Mouse (Mus musculus): ENCODE results near the gene Gbgt1. TPM values are rescaled to one million over a fixed set of nuclear protein-coding genes. Genes with fewer than 3 reads are reported as not detected.

Gbgt1 gene
- total RNA-seq, 1 experiment from 2014 or later = 0.76 TPM

DNA sequence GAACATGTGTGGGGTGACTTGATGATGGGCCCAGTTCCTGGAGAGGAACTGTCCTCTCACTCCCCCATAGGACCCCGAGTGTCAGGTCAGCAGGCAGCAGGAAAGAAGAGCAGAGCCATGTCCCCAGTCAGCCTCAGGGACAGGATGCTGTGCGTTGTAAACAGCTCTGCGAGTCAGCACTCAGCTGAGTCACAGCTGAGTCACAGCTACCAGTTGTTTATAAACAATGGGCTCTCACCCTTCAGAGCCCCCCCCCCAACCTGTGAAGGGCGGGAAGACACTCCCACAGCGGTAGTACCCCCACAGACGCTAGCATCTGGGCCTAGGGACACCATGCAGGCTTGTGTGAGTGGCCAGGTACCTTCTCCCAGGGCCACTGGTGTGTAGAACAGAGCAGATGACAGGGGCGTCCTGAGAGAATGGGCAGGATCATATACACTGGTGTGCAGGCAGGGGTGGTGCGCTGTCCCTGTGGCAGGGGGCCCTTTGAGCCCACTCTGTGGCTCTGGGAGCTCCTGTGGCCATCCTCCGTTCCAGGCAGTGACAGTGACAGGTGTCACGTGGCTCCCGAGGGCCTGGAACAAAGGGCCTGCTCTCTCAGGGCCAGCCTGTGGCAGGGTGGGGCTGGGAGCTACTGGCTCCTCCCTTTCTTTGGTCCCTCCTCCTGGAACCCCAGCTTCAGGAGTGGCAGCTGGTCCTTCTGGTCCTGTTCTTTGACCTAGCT is 28.7 kb downstream of the Gbgt1 start:
- no peak for ATAC-seq (replicated peaks; ENCODE audit: insufficient number of reproducible peaks, low FRiP score, low TSS enrichment, poor library complexity, severe bottlenecking)

DNA sequence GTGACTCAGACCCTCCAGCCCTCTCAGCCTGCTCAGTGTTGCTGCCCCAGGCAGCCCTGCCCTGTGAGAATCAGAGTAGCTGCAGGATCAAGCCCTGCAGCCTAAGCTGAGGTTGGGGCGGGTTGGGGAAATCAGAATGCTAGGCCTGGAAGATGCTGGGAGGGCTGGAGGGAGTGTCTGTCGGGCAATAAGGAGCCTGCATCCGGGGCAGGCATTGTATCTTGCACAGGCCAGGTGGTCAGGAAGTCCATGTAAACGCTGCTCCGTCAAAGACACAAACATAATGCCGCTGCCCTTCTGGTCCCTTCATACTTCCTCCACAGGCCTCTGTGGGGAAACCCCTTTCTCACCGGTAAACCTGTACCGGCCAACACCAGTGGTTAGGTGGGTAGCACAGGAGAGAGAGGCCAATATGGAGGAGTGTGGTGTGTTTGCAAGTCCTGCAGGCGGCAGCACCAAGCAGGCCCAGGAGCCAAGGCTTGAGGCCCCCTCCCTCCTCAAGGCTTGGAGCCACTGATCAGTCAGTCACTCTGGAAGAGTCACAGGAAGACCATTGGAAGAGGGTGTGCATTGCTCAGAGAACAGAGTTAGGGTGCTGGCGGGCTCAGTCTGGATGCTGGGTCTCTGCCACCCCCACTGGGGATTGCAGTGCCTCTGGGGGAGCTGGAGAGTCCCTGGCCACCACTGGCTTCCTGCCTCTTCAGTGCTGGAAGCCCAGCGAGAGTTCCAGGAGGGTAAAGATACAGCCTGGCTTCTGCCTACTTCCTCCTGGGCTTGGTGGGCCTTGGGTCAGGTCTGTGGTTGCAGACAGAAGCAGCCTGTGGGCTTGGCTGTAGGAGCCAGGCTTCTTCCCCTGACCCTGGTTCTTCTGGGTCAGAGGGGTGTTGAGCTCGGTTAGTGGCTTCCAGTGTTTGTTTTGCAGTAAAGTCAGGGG is 29.5 kb downstream of the Gbgt1 start:
- ATAC-seq (replicated peaks; ENCODE audit: insufficient number of reproducible peaks, low FRiP score, low TSS enrichment, poor library complexity, severe bottlenecking) = peak; percentile 33

GRCm38 (mm10) chr2:28527436-28528353 is 31.0 kb downstream of the Gbgt1 start:
- no peak for ATAC-seq (replicated peaks; ENCODE audit: insufficient number of reproducible peaks, low FRiP score, low TSS enrichment, poor library complexity, severe bottlenecking)

GRCm38 (mm10) chr2:28528354-28528730 is 31.7 kb downstream of the Gbgt1 start:
- no peak for ATAC-seq (replicated peaks; ENCODE audit: insufficient number of reproducible peaks, low FRiP score, low TSS enrichment, poor library complexity, severe bottlenecking)

DNA sequence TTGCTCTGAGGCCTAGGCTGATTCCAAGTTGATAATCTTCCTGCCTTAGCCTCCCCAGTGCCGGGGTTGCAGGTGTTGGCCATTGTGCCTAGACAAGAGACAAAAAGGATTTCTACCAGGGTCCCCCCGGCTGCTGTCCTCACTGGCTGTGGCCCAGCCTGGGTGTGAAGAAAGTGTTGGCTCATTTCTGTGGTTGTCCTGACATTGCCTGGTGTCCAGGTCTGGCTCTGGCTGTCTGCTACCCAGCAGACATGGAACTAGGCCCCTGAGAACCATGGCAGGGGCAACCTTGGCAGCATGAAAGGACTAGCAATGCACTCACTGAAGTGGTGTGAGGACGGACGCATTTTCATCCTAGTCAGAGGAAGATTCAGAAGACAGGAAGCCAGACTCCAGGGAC is 33.2 kb downstream of the Gbgt1 start:
- ATAC-seq (replicated peaks; ENCODE audit: insufficient number of reproducible peaks, low FRiP score, low TSS enrichment, poor library complexity, severe bottlenecking) = no peak

- ATAC-seq (replicated peaks; ENCODE audit: insufficient number of reproducible peaks, low FRiP score, low TSS enrichment, poor library complexity, severe bottlenecking) = no peak
Observed at GRCm38 (mm10) chr2:28530311-28530710, 33.6 kb downstream of the Gbgt1 start.

DNA sequence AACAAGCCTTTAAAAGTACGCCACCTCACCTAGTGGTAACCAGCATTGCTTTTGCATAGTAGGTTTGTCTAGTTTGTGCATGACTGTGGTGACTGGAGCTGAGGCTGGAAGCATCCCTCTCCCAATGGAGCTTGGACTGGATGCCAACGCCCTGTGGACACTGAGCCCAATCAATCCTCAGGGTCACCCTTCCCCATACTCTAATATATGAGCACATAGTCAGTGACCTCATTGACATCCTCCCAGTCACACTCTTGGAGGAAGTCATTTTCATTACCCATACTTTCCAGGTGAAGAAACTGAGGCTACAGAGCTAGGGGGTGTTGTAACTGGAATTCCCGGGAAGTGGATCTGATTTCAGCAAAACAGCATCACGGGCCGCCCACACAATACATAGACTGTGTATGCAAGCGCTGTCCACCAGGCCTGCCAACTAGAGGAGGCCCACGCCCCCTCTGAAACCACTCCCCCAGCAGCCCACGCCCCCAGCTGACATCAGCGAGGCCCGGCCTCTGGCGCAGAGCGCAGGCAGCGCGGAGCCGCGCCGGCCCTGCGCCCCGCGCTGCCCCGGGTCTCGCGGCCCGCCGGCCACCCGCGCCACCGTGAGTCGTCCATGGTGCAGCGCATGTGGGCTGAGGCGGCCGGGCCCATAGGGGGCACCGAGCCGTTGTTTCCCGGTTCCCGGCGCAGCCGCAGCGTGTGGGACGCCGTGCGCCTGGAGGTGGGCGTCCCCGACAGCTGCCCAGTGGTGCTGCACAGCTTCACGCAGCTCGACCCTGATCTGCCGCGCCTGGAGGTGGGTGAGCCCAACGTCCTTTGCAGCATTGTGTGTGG is 36.5 kb downstream of the Gbgt1 start:
- peak; percentile 84 for ATAC-seq (replicated peaks; ENCODE audit: insufficient number of reproducible peaks, low FRiP score, low TSS enrichment, poor library complexity, severe bottlenecking)

DNA sequence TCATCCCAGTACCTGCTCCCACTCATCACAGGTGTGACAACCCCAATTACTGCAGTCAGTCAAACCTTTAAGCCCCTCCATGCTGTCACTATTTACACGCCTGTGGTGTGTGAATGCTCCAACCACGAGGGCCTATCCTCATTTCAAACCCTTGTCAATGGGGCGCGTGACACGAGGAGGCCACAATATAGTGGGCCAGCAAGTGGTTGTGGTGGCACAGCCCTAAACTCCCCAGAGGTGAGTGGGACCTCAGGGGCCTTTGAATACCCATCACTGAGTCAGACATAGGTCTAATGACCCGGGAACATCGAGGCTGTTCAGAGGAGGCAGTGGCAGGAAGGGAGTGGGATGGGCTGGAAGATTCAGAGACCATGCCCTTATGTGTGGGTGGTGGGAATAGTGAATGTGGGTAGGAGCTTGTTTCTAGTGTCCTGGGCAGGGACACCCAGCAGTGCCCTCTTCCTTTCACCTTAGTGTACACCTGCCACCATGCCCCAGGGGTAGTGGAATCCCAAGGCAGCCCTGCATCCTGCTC is 37.3 kb downstream of the Gbgt1 start:
- no peak for ATAC-seq (replicated peaks; ENCODE audit: insufficient number of reproducible peaks, low FRiP score, low TSS enrichment, poor library complexity, severe bottlenecking)

GRCm38 (mm10) chr2:28534436-28535262 is 38.0 kb downstream of the Gbgt1 start:
- no peak for ATAC-seq (replicated peaks; ENCODE audit: insufficient number of reproducible peaks, low FRiP score, low TSS enrichment, poor library complexity, severe bottlenecking)

GRCm38 (mm10) chr2:28535263-28535540 is 38.5 kb downstream of the Gbgt1 start:
- ATAC-seq (replicated peaks; ENCODE audit: insufficient number of reproducible peaks, low FRiP score, low TSS enrichment, poor library complexity, severe bottlenecking) = no peak

- no peak for ATAC-seq (replicated peaks; ENCODE audit: insufficient number of reproducible peaks, low FRiP score, low TSS enrichment, poor library complexity, severe bottlenecking)
Observed at GRCm38 (mm10) chr2:28535650-28536049, 39.0 kb downstream of the Gbgt1 start.

GRCm38 (mm10) chr2:28536166-28536565 is 39.5 kb downstream of the Gbgt1 start:
- ATAC-seq (replicated peaks; ENCODE audit: insufficient number of reproducible peaks, low FRiP score, low TSS enrichment, poor library complexity, severe bottlenecking) = no peak

- ATAC-seq (replicated peaks; ENCODE audit: insufficient number of reproducible peaks, low FRiP score, low TSS enrichment, poor library complexity, severe bottlenecking) = no peak
Observed at GRCm38 (mm10) chr2:28536766-28537633, 40.3 kb downstream of the Gbgt1 start.

GRCm38 (mm10) chr2:28537634-28537920 is 40.9 kb downstream of the Gbgt1 start:
- no peak for ATAC-seq (replicated peaks; ENCODE audit: insufficient number of reproducible peaks, low FRiP score, low TSS enrichment, poor library complexity, severe bottlenecking)

- no peak for ATAC-seq (replicated peaks; ENCODE audit: insufficient number of reproducible peaks, low FRiP score, low TSS enrichment, poor library complexity, severe bottlenecking)
Observed at GRCm38 (mm10) chr2:28537995-28538816, 41.5 kb downstream of the Gbgt1 start.

- no peak for ATAC-seq (replicated peaks; ENCODE audit: insufficient number of reproducible peaks, low FRiP score, low TSS enrichment, poor library complexity, severe bottlenecking)
Observed at GRCm38 (mm10) chr2:28538817-28539128, 42.1 kb downstream of the Gbgt1 start.

Data from monocyte, adult 5-6 weeks (primary cell).